Mouse (Mus musculus) hematopoietic stem cell, adult 5-6 weeks (primary cell): ENCODE results near the gene Card19. TPM values are rescaled to one million over a fixed set of nuclear protein-coding genes. Genes with fewer than 3 reads are reported as not detected.

Source experiments
- ATAC-seq, 2 experiments: fragments of 125-278 bp in 1 of 2; replicated peaks in 1 of 2; 2 replicates each; pipeline ENCODE4 v1.8.0; 2016 to 2017; ENCODE audit warnings: inconsistent platforms in 2 of 2, mild to moderate bottlenecking in 2 of 2, moderate number of reproducible peaks in 2 of 2, low read depth in 1 of 2, moderate TSS enrichment in 1 of 2; ENCODE audit not compliant: low FRiP score in 2 of 2, poor library complexity in 2 of 2, severe bottlenecking in 2 of 2, insufficient read depth in 1 of 2, low TSS enrichment in 1 of 2
- total RNA-seq: library from RNA; stranded (forward); fragments of 172-1452, 232-1000 nt; gene quantifications from 2 replicates; pipeline ENCODE4 v1.2.3, GENCODE M21; 2017

Gene Card19
- total RNA-seq, 1 experiment from 2014 or later: 94.3 TPM

GRCm38 (mm10) chr13:49238737-49239136 is 22.9 kb upstream of the Card19 start:
- no peak for ATAC-seq

DNA sequence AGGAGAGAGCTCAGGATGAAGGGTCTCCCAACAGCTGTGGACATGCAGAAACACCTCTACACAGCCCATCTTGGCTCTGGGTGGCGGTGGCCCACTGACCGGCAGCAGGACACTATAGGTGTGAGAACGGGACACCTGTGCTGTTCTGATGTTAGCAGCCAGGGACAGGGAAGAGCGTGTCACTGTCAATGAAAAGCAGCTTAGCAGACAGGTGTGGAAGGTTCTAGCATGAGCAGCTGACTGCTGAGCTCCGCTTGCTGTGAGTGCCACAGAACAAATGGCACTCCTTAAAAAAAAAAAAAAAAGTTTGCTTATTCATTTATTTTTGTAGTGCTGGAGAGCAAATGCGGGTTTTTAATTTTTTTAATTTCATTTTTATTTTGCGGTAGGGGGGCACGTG is 21.8 kb upstream of the Card19 start:
- no peak for ATAC-seq

GRCm38 (mm10) chr13:49234711-49235110 is 18.9 kb upstream of the Card19 start:
- no peak for ATAC-seq

GRCm38 (mm10) chr13:49233792-49234572 is 18.1 kb upstream of the Card19 start:
- no peak for ATAC-seq

DNA sequence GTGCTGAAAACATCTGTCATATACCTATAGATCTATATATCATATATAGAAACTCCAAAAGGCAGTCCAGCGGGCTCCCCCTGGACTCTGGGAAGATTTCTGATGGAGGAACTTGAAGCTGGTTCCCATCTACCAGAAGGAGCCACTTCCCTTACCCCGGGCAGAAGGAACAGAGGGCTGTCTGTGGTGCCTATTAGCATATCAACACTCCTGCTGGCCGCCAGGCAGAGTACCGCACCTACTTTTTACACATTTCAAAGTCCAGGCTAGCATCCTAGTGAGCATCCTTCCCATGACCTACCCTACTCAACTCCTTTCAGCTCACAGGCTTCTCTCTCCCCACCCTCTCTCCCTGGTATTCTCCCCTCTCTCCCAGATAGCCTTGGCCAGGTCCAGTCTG is 9.8 kb upstream of the Card19 start:
- ATAC-seq: no peak

DNA sequence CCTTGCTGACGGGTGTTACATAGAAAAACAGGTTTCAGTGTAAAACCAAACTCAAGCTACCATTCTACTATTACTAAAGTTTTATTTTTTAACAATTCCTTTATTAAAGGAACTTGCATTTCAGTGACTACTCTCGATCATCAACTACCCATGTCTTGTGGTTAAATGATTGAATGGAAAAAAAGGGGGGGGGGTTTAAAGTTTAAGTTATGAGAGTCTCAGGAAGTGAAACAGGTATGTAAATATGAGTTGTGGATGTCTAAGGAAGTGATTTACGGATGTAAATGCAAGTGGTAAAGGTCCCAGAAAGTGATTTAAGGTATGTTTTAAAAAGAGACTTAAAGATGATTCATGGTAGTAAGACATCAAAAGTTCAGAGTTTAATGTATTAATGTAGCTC is 9.3 kb upstream of the Card19 start:
- no peak for ATAC-seq

GRCm38 (mm10) chr13:49224729-49225128 is 8.9 kb upstream of the Card19 start:
- ATAC-seq: no peak

GRCm38 (mm10) chr13:49224314-49224713 is 8.5 kb upstream of the Card19 start:
- no peak for ATAC-seq

- no peak for ATAC-seq
Observed at GRCm38 (mm10) chr13:49220912-49221311, 5.1 kb upstream of the Card19 start.

DNA sequence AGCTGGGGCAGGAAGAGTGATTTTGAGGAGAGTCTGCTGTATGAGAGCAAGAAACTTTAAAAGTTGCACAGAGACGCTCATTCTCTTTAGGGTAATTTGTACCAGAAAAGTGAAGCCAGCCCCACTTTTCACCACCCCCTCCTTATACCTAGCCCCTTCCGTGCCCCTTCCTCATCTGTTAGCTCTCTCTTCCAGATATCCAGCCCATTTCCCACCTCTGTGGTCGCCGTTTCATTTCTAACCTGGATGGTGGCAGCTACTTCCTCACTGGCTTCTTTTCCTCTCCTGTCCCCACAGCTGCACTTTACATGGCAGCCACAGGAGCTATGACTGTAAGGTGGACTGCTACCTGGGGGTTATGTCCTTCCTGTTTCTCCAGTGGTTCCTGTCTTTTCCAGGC is 3.5 kb upstream of the Card19 start:
- no peak for ATAC-seq

DNA sequence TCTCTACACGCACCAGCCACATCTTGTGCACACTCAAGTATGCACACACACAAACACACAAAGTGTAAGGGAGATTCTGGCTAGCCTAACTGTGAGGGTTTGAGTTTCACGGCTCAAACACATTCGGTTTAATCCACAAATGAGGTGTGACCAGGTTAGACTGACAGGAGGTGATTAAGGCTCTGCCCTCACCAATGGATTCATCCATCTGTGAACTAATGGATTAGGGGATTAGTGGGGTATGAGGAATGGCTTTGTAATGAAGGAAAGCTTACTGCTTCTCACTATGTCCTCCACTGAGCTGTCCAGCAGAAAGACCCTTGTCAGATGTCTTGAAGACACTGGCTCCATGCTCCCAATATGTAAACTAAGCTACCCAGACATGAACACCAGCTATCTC is 2.8 kb upstream of the Card19 start:
- no peak for ATAC-seq

DNA sequence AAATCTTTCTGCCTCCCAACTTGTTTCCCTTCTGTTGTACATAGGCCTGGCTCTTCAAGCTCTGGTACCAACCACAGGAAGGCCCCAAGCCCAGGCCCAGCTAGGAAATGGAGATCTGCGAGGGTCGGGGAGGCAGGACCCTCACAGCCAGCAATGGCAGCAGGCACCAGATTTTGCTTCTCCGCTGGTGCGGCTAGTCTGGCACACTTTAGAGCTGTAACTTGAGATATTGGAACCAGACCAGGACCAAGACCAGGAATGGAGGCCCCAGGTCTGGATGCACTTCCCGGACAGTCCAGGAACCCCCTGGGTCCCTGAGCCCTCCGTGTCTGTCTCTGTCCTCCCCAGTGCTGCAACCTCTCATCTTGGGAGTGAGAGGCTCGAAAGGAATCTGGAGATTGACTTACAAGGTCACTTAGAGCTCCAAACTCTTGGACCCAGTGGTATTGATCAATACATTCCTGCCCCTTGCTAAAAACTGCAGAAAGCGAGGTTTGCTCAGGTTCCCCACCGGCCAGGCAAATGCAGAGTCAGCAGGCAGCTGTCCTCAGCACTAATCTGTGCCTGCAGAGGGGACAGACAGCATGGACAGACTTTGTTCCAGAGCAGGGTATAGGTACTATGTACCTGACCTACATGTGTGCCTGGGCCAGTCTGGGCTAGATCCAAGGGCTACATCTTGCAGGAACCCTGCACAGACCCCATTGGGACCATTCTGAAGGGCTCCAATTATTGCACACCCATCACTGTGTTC is 1.1 kb upstream of the Card19 start:
- ATAC-seq: no peak

GRCm38 (mm10) chr13:49216220-49216552 is 349 bp upstream of the Card19 start:
- ATAC-seq: peak; percentile 29 to 31

- no peak for ATAC-seq
Observed at GRCm38 (mm10) chr13:49215128-49215503, 721 bp downstream of the Card19 start.

DNA sequence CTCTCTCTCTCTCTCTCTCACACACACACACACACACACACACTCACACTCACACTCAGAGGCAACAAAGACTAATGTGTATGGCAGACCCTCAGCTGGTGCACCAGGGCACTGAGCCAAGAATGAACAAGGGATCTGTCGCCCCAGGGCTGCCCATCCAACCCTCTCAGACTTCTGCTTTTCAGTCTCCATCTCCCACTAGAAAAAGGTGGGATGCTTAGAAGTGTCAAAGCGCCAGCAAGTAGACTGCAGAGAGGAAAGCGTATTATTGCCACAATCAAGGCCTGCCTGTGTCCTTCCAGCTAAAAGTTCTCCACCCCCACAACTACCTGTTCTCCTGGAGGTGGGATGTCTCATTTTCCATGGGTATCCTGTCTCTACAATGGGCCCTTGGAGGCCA is 1.4 kb downstream of the Card19 start:
- no peak for ATAC-seq

DNA sequence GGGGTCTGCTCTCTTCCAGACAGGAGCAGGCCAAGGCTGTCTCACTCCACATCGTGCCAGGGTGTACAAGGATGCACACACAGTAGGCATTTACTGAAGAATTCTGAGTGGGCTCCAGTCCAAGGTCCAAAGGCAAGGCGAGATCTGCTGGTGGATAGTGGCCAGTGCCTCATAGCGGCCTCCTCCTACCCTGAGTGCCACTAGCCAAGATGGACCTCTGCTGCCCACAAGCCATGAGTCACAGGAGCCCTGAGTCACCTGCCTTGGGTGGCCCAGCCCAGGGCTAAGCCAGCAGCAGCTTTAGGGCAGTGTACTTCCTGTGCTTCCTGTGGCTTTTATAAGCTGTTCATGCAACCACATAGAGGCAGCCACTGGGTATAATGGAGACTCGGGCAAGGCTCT is 2.3 kb downstream of the Card19 start:
- ATAC-seq: peak; percentile 71 to 74

DNA sequence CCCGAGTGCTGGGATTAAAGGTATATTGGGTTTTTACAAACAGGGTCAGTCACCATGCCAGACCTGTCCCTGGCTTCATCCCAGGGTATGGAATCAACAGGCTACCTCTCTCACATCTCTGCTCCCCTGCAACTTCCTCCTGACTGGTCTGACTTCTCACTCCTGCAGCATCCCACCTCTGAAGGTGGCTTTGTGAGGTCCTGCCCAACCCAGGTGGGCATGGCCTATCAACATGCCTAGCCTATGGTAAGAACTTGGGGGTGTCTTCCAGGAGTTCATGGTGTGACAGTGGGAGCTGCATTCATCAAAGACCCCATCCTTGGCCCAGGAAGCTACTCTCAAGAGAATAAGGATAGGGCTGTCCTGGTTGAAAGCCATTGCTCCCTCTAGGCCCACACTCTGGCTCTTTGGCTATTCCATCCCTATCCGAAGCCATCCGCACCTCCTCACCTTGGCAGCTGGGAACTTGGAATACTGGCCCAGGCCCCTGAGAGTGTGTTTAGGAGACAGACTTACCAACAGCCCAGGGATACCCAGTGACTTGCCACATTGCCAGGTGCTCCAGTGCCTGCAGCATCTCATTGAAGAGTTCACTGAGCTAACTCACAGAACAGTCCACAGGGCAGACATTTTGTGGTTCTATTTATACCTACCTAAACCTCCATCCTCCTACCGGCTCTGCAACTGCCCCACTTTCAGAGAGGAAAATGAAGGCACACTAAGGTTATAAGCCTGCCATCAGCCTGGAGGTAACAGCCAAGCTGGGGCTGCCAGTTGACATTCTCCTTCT is 2.9 kb downstream of the Card19 start:
- ATAC-seq: no peak

DNA sequence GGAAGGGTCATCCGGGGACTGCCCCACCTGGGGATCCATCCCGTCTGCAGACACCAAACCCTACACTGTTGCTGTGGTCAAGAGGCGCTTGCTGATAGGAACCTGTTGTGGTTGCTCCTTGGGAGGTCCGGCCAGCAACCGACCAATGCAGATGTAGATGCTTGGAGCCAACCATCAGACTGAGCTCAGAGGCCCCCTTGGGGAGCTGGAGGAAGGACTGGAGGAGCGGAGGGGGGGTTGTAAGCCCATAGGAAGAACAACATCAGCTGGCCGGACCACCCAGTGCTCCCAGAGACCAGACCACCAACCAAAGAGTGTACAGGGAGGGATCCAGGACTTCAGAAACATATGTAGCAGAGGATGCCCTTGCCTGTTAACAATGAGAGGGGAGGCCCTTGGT is 6.5 kb downstream of the Card19 start:
- ATAC-seq: no peak
